Mouse (Mus musculus): ENCODE measurements around the gene Usp22. TPM values are rescaled to one million over a fixed set of nuclear protein-coding genes. Genes with fewer than 3 reads are reported as not detected.

Gene Usp22
- polyA plus RNA-seq (2014; fragmentation: Nextera tagmentation; extraction: Ambion mirVana) = 149 and 174 TPM in 2 replicates

GRCm38 (mm10) chr11:61174821-61175658 lies at the start of gene Usp22:
Gene Usp22 (minus strand): TSS chr11:61175055.
- H3K27ac ChIP-seq (replicated peaks; ENCODE audit: low read depth, low read length) = peak within 1 kb of the TSS; percentile 97
- peak within 1 kb of the TSS; percentile 99 for H3K9ac ChIP-seq (ENCODE audit: low read depth, low read length)
- H3K4me1 ChIP-seq (ENCODE audit: control insufficient read depth, insufficient read depth, low read length) = peaks cover 9% of the 10 kb centered on the region; the same call in 1 of the 2 replicates
- 0% methylated on average over 34 of the region's 69 CpGs for WGBS
- DNase-seq (ENCODE audit: low spot score) (peak; percentile 100), ATAC-seq (ENCODE audit: low read depth) (peak; percentile 98)
- H3K4me3 ChIP-seq (ENCODE audit: low read depth, low read length) = peak within 1 kb of the TSS; percentile 100
- no peaks in the 10 kb centered on the region for H3K27me3 ChIP-seq (replicated peaks; ENCODE audit: control insufficient read depth, insufficient read depth, low read length)
- no peaks in the 10 kb centered on the region for H3K36me3 ChIP-seq (ENCODE audit: control insufficient read depth, insufficient read depth, low read length)
- no peaks in the 10 kb centered on the region for H3K9me3 ChIP-seq (ENCODE audit: control insufficient read depth, low read length)
- H3K4me2 ChIP-seq (ENCODE audit: low read depth, low read length) = peak within 1 kb of the TSS; percentile 81

DNA sequence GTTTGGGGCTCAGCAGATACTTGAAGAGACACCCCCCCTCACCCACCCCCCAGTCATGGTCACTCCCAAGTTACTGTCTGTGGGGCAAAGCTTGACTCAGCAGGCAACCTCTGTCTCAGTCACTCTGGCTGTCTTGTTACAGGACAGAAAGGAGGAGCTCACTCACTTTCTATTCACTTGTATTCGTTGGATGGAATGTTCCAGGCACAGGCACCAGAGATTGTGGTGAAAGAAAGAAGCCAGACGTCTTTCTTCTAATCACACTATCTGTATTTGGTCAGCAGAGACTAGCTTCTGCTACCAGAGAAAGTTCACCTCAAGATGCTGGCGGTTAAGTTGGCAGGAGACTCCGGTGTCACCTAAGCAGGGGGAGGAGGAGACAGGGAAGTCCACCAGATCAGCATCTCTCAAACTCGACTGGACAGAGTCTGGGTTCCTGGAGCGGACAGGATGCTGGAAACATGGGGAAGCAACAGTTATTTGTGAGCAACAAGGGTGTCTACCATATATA lies 49.4 kb upstream of the Usp22 start:
- Histone ChIP-seq H3K4me1 (ENCODE audit: control insufficient read depth, insufficient read depth, low read length) (no peaks in the 10 kb centered on the region), H3K27ac (replicated peaks; ENCODE audit: low read depth, low read length) (no peak overlapping the region), H3K4me3 (ENCODE audit: low read depth, low read length) (no peak overlapping the region), H3K4me2 (ENCODE audit: low read depth, low read length) (no peak overlapping the region), H3K27me3 (replicated peaks; ENCODE audit: control insufficient read depth, insufficient read depth, low read length) (no peaks in the 10 kb centered on the region), H3K36me3 (ENCODE audit: control insufficient read depth, insufficient read depth, low read length) (no peaks in the 10 kb centered on the region), H3K9me3 (ENCODE audit: control insufficient read depth, low read length) (no peaks in the 10 kb centered on the region), H3K9ac (ENCODE audit: low read depth, low read length) (no peak overlapping the region)
- DNase-seq (ENCODE audit: low spot score) (no peak), ATAC-seq (ENCODE audit: low read depth) (no peak)
- 78% methylated on average over 6 of the region's 6 CpGs for WGBS

DNA sequence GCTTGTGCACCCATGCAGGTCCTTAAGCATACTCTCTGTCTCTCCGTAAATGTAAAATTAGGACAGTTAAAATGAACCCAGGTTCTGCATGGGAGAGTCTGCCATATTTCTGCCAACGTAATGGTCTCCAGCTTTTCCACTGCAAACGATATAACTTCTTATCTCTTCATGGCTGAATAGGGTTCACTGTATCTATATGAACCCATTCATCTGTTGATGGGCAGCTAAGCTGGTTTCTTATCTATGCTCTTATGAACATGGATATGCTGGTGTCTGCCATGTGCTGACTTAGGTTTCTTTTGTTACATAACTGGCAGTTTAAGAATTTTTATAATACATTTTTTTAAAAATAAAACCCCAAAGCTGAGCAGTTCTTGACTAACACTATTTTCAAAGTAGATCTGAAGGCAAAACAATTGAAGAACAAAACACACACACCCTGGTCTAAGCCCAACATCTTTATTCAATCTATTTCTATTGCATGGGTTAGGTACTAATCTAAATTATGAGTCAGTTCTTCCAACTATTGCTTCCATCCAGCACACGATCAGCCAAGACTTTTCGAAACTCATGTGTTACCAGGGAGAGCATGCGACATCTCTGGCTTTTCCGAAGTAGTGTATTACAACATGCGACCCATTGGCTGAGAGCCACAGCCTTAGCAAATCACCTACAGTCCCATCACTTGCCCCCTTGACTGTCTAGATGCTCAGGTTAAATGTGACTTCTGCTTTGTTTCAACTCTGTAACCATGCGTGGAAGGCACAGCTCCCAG lies 48.3 kb upstream of the Usp22 start:
- H3K27ac ChIP-seq (replicated peaks; ENCODE audit: low read depth, low read length) = no peak overlapping the region
- WGBS = 87% methylated on average over 9 of the region's 9 CpGs
- H3K4me2 ChIP-seq (ENCODE audit: low read depth, low read length) = no peak overlapping the region
- H3K4me3 ChIP-seq (ENCODE audit: low read depth, low read length) = no peak overlapping the region
- no peak overlapping the region for H3K9ac ChIP-seq (ENCODE audit: low read depth, low read length)
- H3K9me3 ChIP-seq (ENCODE audit: control insufficient read depth, low read length) = no peaks in the 10 kb centered on the region
- ATAC-seq (ENCODE audit: low read depth) (no peak), DNase-seq (ENCODE audit: low spot score) (peak; percentile 27)
- no peaks in the 10 kb centered on the region for H3K36me3 ChIP-seq (ENCODE audit: control insufficient read depth, insufficient read depth, low read length)
- no peaks in the 10 kb centered on the region for H3K27me3 ChIP-seq (replicated peaks; ENCODE audit: control insufficient read depth, insufficient read depth, low read length)
- H3K4me1 ChIP-seq (ENCODE audit: control insufficient read depth, insufficient read depth, low read length) = no peaks in the 10 kb centered on the region

DNA sequence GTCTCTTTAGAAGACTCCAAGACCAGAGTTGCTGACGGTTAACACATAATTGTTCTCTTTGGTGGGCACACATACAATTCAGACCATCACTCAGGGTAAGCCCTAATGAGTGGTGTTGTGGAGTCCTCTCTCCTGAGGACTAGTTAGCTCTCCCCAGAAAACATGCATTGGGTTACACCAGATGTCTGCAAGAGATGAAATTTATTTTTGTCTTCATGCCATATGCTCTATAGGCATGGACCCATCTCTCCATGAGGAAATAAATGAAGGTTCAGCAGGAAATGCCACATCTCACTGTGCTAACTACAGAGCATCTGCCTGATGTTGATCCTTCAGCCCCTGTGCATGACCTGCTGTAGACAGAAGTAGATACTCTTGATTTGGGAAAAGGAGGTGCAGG lies 47.2 kb upstream of the Usp22 start:
- DNase-seq (ENCODE audit: low spot score) = no peak
- Histone ChIP-seq H3K4me2 (ENCODE audit: low read depth, low read length) (no peak overlapping the region), H3K9me3 (ENCODE audit: control insufficient read depth, low read length) (no peaks in the 10 kb centered on the region), H3K4me3 (ENCODE audit: low read depth, low read length) (no peak overlapping the region), H3K36me3 (ENCODE audit: control insufficient read depth, insufficient read depth, low read length) (no peaks in the 10 kb centered on the region), H3K4me1 (ENCODE audit: control insufficient read depth, insufficient read depth, low read length) (no peaks in the 10 kb centered on the region), H3K27me3 (replicated peaks; ENCODE audit: control insufficient read depth, insufficient read depth, low read length) (no peaks in the 10 kb centered on the region), H3K9ac (ENCODE audit: low read depth, low read length) (no peak overlapping the region), H3K27ac (replicated peaks; ENCODE audit: low read depth, low read length) (no peak overlapping the region)
- 60% methylated on average over 1 of the region's 1 CpGs for WGBS
- ATAC-seq (ENCODE audit: low read depth) = no peak

DNA sequence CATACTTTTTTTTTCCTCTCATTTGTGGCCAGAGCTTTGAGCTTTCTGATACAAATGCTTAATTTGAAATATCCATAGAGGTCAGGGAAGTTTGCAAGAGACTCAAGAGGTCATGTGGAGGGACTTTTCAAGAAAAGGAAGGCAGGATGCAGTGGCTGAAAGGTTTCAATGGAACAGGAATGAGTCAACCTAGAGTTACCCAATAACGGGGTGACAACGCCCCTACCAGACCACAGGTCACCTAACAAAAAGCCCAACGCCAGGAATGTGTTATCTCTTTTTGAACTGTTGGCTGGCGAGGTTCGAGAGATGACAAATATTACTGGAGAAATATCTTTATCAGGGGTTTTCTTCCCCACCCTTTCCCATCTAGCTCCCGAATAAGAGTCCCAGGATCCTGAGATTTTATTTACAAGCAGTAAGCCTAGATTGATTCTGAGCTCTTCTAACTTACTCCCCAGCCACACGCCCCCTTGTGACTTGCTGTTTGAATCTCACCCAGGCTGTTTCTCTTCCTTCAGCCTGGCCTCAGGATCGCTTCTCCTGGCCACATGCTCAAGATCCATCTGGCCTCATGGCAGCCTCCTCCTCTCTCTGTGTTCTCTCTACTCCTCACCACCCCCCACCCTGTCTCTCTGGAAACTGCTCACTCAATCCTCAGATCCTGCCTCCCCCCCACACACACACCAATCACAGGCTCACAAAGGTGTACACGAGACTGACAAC lies 45.5 kb upstream of the Usp22 start:
- Histone ChIP-seq H3K4me2 (ENCODE audit: low read depth, low read length) (no peak overlapping the region), H3K4me1 (ENCODE audit: control insufficient read depth, insufficient read depth, low read length) (no peaks in the 10 kb centered on the region), H3K9me3 (ENCODE audit: control insufficient read depth, low read length) (no peaks in the 10 kb centered on the region), H3K27ac (replicated peaks; ENCODE audit: low read depth, low read length) (no peak overlapping the region), H3K27me3 (replicated peaks; ENCODE audit: control insufficient read depth, insufficient read depth, low read length) (no peaks in the 10 kb centered on the region), H3K36me3 (ENCODE audit: control insufficient read depth, insufficient read depth, low read length) (no peaks in the 10 kb centered on the region), H3K9ac (ENCODE audit: low read depth, low read length) (no peak overlapping the region), H3K4me3 (ENCODE audit: low read depth, low read length) (no peak overlapping the region)
- DNase-seq (ENCODE audit: low spot score) (no peak), ATAC-seq (ENCODE audit: low read depth) (no peak)
- 67% methylated on average over 9 of the region's 9 CpGs for WGBS

GRCm38 (mm10) chr11:61215936-61216335 lies 41.1 kb upstream of the Usp22 start:
- ATAC-seq (ENCODE audit: low read depth) (no peak), DNase-seq (ENCODE audit: low spot score) (no peak)
- peaks cover 19% of the 10 kb centered on the region for H3K27me3 ChIP-seq (replicated peaks; ENCODE audit: control insufficient read depth, insufficient read depth, low read length)
- no peaks in the 10 kb centered on the region for H3K36me3 ChIP-seq (ENCODE audit: control insufficient read depth, insufficient read depth, low read length)
- no peak overlapping the region for H3K27ac ChIP-seq (replicated peaks; ENCODE audit: low read depth, low read length)
- no peaks in the 10 kb centered on the region for H3K9me3 ChIP-seq (ENCODE audit: control insufficient read depth, low read length)
- no peaks in the 10 kb centered on the region for H3K4me1 ChIP-seq (ENCODE audit: control insufficient read depth, insufficient read depth, low read length)
- no peak overlapping the region for H3K4me2 ChIP-seq (ENCODE audit: low read depth, low read length)
- WGBS = 89% methylated on average over 3 of the region's 3 CpGs
- no peak overlapping the region for H3K9ac ChIP-seq (ENCODE audit: low read depth, low read length)
- H3K4me3 ChIP-seq (ENCODE audit: low read depth, low read length) = no peak overlapping the region

DNA sequence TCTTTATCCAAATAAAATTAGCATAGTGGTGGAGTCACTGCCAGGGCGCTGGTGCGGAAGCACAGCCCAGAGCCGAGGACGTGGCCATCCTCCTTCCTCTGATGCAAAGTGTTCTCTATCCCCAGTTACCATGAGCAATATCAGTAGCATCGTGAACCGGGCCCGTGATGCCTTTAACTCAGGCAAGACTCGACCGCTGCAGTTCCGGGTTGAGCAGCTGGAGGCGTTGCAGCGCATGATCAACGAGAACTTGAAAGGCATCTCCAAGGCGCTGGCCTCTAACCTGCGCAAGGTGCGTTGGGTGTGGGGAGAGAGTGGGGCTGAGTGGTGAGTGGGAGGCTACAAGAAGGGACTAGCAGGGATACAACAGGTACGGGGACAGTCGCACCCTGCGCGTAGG lies 37.2 kb upstream of the Usp22 start:
- no peaks in the 10 kb centered on the region for H3K9me3 ChIP-seq (ENCODE audit: control insufficient read depth, low read length)
- WGBS = 31% methylated on average over 20 of the region's 20 CpGs
- peaks cover 15% of the 10 kb centered on the region; the same call in 1 of the 2 replicates for H3K4me1 ChIP-seq (ENCODE audit: control insufficient read depth, insufficient read depth, low read length)
- ATAC-seq (ENCODE audit: low read depth) (no peak), DNase-seq (ENCODE audit: low spot score) (no peak)
- H3K27ac ChIP-seq (replicated peaks; ENCODE audit: low read depth, low read length) = no peak overlapping the region
- no peak overlapping the region for H3K9ac ChIP-seq (ENCODE audit: low read depth, low read length)
- H3K27me3 ChIP-seq (replicated peaks; ENCODE audit: control insufficient read depth, insufficient read depth, low read length) = peaks cover 19% of the 10 kb centered on the region
- H3K4me2 ChIP-seq (ENCODE audit: low read depth, low read length) = no peak overlapping the region
- H3K4me3 ChIP-seq (ENCODE audit: low read depth, low read length) = no peak overlapping the region
- no peaks in the 10 kb centered on the region for H3K36me3 ChIP-seq (ENCODE audit: control insufficient read depth, insufficient read depth, low read length)

GRCm38 (mm10) chr11:61208316-61208715 lies 33.5 kb upstream of the Usp22 start:
- Histone ChIP-seq H3K9ac (ENCODE audit: low read depth, low read length) (no peak overlapping the region), H3K4me1 (ENCODE audit: control insufficient read depth, insufficient read depth, low read length) (peaks cover 16% of the 10 kb centered on the region; the same call in 1 of the 2 replicates), H3K4me3 (ENCODE audit: low read depth, low read length) (no peak overlapping the region), H3K9me3 (ENCODE audit: control insufficient read depth, low read length) (no peaks in the 10 kb centered on the region), H3K27ac (replicated peaks; ENCODE audit: low read depth, low read length) (peak overlapping the region; percentile 35; the same call in 1 of the 2 replicates), H3K27me3 (replicated peaks; ENCODE audit: control insufficient read depth, insufficient read depth, low read length) (peaks cover 18% of the 10 kb centered on the region), H3K36me3 (ENCODE audit: control insufficient read depth, insufficient read depth, low read length) (no peaks in the 10 kb centered on the region), H3K4me2 (ENCODE audit: low read depth, low read length) (no peak overlapping the region)
- WGBS = 74% methylated on average over 10 of the region's 10 CpGs
- no peak for ATAC-seq (ENCODE audit: low read depth)
- peak; percentile 19 for DNase-seq (ENCODE audit: low spot score)
